Mouse (Mus musculus) left cerebral cortex, postnatal 36 days (tissue): ENCODE measurements around the gene Slc45a3. TPM values are rescaled to one million over a fixed set of nuclear protein-coding genes. Genes with fewer than 3 reads are reported as not detected.
A peak's percentile ranks its signal among the peaks of the same experiment; 100 is the strongest.

Experiments used
- DNase-seq, 2 experiments: peaks; one replicate each; pipeline ENCODE4 v3.0.0; 2021 to 2022; ENCODE audit warnings: low spot score in 2 of 2, mixed read lengths in 1 of 2
- intact Hi-C: fragments of 180-260 bp; cut with DNase I; formaldehyde crosslinking; loops from one replicate; pipeline ENCODE4 v1.15.1; 2025
- total RNA-seq, 2 experiments: library from RNA; stranded (reverse); gene quantifications; 2 replicates each; pipeline ENCODE4 v1.2.3; 2021

The Slc45a3 gene
- total RNA-seq = 1 to 10 TPM; 1.0 to 1.4 TPM

DNA sequence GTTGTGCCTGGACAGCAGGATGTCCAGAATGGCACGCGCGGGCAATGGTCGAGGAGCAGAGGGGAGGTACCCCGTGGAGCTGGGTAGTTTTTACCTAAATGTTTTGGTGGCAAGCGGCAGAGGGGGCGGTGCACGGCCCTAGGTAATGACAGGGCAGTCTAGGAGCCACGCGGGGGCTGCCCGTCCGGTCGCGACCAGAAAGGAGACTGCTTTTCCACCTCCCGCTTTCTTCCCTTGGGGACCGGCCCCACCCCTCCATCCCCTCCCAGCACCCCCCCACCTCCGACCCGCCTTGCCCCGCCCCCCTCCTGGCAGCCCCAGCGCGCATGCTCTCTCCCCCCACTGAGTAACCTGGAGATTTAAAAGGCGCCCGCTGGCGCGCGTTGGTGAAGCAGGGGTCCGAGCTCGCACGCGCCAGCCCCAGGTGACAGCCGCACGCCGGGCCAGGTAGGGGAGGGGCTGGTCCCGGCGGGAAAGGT, at the start of gene Slc45a3:
TSS of gene Slc45a3 (plus strand) at position 362 of the 479 bp plus-strand sequence.
- intact Hi-C loops = no loop called here
- no peak for DNase-seq

DNA sequence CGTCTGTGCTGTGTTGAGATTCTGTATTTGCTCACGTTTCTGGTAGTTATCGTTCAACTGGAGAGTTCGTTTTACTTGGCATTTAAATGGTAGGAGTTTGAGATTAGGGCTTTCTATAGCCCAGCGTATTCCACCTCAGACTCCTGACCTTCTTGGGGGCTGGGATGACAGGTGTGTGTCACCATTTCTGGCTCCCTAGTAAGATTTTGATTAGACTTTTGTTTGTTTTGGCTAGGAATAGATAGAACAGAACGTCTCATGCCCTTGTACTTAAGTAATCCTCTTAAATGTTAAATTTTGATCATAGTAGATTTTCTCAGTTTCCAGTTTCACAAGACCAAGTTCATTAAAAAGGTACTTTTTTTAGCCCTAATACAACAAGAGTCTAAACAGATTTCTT, 45.1 kb upstream of the Slc45a3 start:
- intact Hi-C loops = no loop called here
- no peak for DNase-seq

DNA sequence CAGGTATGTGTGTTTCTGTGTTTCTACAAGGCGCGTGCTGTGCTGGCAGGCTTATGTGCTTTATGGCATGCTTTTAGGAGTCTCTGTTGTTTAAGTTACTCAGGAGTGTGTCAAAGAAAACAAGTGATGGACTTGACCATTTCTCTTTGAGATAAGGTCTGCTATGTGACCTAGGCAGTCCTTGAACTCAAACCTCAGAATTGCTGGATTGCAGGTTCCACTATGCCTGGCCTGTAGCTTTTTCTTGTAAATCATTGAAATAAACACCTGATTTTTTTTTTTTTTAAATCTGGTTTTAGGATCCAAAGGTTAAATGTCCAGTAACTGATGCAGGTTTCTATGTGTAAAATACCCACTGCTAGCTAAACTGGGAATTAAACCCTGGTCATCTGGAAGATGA, 43.7 kb upstream of the Slc45a3 start:
- no peak for DNase-seq
- intact Hi-C loops = no loop called here

DNA sequence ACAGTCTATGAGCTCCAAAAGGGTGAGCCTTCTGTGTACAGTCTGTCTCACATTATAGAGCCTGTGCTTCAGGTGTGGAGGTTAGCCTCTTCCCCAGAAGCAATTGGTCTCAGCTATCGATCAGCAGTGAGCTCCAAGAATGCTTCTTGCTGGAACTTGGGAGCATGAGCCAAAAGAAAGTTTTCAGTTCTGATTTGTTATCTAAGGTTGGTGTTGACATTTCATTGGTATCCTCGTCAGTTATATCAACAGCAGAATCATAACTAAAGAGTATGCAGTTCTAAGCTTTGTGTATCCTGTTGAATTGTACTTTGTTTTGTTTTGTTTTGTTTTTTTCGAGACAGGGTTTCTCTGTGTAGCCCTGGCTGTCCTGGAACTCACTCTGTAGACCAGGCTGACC, 40.7 kb upstream of the Slc45a3 start:
- no peak for DNase-seq
- intact Hi-C loops = no loop called here

DNA sequence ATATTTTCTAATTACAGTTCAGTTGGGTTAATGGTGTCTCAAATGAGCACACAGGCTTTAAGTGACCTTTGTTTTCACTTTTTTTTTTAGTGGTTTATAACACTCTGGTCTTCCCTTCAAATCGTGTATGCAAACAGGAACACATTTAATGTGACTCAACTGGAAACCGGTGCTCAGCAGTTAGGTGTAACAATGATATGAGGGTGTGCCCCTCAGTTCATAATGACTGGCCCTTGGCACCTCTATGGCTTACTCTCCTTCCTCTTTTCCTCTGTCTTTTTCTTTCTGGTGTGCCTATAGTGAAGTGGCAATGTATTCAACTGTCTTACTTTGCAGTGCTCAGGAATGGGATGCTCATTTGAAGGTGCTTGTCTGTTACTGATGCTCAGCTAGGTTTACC, 29.3 kb upstream of the Slc45a3 start:
- DNase-seq = no peak
- intact Hi-C loops = no loop called here

DNA sequence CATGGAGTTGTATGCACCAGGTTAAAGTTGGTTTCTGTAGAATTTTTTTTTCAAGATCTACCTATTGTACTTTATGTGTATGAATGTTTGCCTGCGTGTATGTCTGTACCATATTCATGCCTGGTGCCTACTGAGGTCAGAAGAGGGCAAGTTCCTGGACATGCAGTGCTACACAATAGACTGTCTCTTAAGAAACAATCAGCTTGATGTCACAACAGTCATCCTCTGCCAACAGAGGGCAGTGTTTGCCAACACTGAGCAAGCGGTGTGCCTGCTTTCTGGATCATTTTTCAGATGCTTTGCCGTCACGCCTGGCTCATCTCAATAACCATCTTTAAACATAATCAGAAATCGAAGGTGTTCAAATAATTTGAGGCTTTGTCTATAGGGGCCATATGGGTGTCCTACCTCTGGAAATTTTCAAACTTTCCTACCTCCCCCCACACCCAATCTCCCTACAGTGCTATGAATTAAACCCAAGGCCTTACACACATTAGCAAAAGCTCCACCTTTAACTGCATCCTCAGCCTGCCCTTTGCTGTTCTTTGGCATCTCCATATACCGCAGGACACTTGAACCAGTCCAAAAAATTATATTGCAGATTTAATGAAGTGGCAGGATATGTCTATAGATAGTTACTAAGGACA, 25.0 kb upstream of the Slc45a3 start:
- intact Hi-C loops = loop anchor here (5.0 kb wide), 2 partner anchors 45 to 170 kb away; no protein-coding TSS in a partner anchor
- DNase-seq = peak; percentile 45 to 65

DNA sequence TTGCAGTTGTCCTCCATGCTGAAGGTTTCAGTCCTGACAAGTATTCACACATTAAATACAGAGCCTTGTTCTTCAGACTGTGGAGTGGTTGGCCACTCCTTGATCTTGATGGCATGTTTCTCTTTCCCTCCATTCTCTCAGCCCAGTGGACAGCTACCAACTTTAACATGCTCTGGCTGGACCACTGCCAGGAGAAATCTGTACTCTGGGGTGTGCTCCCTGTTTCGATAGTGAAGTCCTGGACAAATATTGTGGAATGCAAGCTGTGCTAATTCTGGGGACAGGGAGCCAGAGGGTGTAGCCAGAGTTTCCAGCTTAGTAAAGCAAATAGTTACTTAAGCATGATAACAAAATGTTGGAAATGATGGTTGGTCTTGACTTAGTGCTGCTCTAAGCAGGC, 24.0 kb upstream of the Slc45a3 start:
- DNase-seq = no peak
- intact Hi-C loops = loop anchor here (5.0 kb wide), 2 partner anchors 43 to 168 kb away; no protein-coding TSS in a partner anchor

DNA sequence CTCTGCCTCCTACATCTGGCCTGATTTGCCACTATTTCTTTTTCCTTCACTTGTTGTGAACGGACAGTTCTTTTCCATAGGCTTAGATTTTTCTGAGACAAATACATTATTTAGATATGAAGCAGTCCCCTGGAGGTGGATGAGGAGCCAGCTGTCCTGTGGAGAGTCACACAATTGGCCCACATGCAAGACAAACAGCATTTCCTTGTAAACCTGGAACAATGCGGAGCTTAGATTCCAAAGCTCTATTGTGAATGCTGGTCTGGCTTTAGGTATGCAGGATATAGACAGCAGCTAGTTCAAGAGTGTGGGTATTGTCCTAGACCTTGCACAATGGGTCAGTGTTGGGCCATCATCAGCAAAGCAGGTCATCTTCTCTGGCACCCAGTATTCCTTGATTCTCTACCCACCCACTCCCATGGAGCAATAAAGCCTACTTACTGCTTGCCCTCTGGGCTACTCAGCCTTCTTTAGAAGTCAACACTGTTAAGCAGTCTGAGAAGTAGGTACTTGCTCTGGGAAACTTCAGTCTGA, 22.0 kb upstream of the Slc45a3 start:
- intact Hi-C loops = no loop called here

DNA sequence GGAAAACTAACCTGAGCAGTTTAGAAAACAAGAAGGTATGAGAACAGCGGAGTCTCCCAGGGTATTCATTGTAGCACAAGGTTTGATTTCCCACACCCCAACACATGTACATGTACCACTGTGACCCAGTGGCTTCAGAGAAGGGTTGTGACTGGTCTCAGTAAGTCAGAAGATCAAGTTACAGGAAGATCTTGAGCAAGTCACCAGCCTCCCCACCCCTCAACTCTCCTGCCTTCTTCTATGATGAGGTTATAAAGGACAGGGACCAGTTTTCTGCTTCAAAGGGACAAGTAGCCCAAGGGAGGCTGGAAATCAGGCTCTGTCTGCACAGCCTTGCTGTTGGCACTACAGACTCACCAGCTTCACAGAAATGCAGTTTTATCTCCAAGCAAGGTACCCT, 21.3 kb upstream of the Slc45a3 start:
- intact Hi-C loops = no loop called here
- no peak for DNase-seq

More for the DNA sequence above, 22.0 kb upstream of the Slc45a3 start:
- no peak for DNase-seq

DNA sequence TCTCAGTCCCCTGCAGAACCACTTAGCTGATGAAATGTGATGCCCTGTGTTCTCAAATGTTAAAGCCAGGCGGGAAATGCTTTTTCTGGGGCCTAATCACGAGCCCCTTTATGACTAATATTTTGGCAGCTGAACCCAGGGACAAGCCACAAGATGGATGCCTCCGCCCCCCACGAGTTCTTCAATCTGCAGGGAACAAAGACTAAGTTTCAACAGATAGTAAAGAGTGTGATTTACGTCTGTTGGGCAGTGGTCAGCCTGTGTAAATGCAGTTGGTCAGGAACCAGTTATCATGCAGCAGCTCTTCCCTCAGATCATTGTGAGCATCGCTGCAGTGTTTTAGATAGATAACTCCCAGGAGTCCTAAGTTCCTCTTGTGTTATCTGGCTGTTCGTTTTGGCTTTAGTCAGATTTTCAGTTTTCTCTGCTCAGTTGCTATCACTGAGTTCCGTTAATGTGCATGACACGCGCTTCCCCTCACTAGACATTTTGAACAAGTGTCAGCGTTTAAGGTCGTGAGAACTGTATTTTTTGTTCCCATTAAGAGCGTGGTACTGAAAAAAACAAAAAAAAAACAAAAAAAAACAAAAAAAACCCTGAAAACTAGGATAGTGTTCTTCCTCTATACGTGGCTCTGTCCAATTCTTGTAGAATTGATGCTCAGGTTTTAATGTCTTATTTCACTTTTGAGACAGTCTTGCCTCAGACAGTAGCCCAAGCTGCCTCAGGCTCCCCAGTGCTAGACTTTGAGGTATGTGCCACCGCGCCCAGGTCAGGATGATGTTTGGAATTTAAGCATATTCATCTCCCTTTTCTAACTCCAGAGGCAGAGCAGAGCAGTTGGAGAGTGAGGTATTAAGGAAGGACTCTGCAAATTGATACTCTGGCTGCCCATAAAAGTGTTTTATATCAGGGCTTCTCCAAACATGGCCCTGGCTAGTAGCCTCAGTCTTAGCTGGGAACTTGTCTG, 19.9 kb upstream of the Slc45a3 start:
- intact Hi-C loops = no loop called here
- no peak for DNase-seq

DNA sequence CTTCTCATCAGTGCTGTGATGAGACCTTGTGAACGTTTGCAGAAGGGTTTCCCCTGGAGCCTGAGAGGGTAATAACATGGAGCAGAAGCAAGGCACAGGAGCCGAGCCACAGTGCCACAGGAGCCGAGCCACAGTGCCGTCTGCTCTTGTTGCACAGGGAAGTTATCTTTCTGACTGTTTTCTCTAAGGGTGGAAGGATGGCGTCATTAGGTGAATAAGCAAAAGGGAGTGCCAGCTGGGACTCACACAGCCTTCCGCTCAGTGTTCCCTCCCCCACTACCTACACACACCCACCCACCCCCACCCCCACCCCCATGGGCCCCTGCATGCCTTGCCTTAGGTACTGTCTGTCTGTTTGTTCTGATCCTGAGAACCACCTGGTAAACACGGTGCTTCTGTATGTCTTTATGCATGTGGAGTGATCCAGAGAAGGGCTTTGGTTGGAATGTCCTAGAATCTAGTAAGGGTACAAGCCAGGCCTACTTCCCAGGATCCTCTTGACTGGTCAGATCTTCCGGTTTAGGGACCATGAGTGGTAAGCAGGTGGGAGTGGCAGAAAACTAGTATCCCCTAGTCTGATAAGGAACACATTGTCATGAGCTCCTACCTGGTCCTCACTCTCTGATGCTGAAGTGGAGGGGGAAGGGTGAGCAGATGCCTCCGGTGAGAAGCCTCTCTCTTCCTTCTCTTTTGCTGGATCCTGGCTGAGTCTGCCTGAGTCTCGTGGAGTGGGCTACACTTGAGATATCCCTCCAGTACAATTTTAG, 16.9 kb upstream of the Slc45a3 start:
- no peak for DNase-seq
- intact Hi-C loops = no loop called here

DNA sequence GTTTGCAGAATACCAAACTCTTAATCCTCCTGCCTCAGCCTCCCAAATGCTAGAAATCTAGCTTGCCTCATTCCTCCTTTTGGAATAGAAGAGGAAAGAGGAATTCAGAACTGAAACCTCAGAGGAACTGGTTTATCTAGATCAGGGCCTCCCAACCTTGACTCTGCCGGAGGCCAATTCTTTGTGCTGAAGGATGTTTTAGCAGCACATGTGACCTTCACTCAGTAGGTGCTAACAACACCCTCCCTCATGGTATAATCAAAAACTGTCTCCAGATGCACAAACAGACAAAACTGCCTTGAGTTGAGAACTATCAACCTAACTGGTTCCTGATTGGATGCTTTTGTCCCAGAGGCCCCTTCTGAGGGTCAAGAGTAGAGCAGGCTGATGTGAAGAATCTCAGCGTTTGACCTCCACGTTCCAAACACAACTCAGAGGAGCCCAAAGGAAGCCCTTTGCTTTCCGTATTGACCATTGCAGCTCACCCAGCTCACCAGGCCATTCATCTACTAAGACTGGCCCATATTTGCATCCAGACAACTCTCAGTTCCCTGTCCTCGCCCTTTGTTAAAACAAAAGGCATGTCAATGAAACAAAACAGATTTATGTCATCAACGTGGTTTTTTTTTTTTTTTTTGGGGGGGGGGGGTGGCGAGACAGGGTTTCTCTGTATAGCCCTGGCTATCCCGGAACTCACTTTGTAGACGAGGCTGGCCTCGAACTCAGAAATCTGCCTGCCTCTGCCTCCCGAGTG, 16.1 kb upstream of the Slc45a3 start:
- no peak for DNase-seq
- intact Hi-C loops = no loop called here

DNA sequence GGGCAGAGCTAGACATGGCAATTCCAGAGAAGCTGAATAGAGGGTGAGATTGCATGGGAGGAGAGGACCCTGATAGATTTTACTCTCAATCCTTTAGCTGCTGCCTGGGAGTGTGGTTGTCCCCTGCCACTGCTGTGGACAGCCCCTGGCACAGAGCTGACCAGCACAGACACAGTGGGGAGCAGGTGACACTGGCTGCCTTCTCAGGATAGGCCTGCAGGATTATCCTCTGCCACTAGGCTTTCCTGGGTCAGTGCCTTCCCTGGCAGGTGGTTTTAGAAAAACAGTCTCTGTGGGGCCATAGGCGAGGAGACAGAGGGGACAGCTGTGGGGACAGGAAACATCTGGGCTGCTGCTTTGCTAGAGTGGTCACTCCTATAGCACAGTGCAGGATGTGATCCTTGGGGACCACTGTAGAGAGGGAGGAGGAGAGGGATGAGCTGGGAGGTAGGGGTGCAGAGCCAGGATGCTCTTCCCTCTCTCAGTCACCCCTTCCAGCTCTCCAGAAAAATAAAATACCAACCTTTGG, 14.7 kb upstream of the Slc45a3 start:
- intact Hi-C loops = no loop called here
- no peak for DNase-seq

DNA sequence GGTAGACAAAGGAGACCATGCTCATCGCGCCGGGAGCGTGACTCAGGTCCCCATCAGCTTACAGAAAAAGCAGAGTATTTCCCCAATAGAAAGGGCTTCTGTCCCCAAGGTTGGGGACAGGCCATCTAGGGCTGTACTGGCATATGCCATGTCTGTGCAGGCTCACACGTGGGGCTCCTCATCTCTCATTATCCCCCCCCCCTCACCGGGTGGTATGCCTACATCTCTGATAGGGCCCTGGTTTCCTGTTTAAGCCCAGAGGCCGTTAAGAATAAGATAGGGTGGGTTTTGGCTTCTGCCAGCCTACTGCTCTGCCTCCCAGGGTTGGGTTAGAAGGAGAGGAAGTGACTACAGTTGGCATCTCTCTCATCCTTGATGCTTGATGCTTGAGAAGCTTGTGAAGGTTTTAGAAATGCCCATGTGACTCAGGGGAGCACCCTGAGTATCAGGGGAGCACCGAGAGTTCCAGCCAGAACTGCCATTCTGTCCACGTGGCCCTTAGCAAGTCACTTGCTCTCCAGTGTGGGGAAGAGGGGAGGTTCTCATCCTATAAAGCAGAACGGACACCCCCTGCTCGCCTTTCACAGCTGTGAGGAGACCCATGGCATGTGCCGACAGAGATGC, 8.4 kb upstream of the Slc45a3 start:
- no peak for DNase-seq
- intact Hi-C loops = no loop called here

DNA sequence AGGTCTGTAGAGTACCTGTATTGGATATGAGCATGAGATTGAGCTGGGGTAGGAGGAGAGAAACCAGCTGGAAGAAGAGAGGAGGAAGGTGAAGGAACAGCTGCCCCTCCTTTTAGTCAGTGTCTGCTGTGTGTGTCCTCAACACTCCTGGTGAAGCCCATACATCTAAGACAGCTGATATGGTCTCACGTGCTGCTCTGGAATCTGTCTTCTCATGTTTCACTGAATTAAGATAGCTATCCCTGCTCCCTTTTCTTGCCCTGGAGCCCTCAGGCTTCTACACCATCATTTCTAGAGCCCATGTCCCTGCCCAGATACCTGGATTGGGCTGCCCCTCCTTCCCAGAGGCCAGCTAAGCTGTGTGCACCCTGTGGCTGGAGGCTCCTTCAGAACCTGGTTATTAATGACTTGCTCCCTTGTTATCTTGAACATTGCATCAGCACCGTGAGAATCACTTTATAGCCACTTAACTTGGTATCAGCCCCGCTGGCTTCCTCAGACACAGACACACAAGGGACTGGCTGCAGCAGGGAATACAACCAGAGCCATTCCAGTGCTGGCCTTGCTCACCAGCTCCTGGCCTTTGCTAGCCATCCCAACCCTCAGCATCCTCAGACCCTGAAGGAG, 7.5 kb upstream of the Slc45a3 start:
- intact Hi-C loops = no loop called here
- DNase-seq = no peak

DNA sequence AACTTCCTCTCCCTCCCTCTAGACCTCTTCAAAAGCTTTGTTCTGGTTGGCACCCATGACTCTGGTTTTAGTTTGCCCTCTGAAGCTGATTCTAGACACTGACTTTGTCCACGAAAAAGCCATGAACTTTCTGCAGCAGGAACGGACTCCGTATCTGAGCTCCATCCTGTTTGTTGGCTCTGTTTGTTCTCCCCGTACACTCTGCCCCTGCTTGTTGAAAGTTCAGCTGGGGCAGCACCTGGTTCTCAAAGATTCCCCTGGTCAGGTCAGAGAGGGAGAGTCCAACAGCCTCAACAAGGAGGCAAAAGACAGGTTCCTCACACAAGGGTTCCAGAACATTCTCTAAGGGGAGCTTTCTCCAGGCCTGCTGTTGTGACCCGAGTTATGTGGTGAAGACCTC, 5.4 kb upstream of the Slc45a3 start:
- DNase-seq = no peak
- intact Hi-C loops = no loop called here

DNA sequence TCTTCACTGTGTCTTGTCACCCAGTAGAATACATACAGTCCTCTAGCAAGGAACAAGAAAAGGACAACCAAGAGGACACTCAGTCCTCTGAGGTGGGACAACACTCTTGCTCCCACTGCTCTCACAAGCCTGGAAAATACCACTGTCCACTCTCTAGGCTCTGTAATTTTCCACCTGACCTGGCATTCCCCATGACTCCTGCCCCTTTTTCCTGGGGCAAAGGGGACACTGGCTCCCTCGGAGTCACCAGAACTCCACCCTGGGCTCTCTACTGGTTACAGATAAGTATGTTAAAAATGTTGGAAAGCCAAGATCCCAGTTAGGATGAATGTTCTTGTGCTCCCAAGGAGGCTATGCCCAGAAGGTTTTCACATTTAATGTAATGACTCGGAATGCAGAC, 1.8 kb upstream of the Slc45a3 start:
- intact Hi-C loops = no loop called here
- DNase-seq = no peak
